Mouse (Mus musculus): ENCODE measurements around the gene Ints1. TPM values are rescaled to one million over a fixed set of nuclear protein-coding genes. Genes with fewer than 3 reads are reported as not detected.

Ints1 gene
- polyA plus RNA-seq, 1 experiment from 2014 or later = 25.6 TPM

- 70% methylated on average over 20 of the region's 20 CpGs for WGBS
Observed at GRCm38 (mm10) chr5:139812398-139813125, 37.1 kb upstream of the Ints1 start.

GRCm38 (mm10) chr5:139811677-139812397 lies 36.4 kb upstream of the Ints1 start:
- no peak overlapping the region for H3K4me2 ChIP-seq
- H3K9ac ChIP-seq (replicated peaks) = no peak overlapping the region
- H3K4me1 ChIP-seq = no peaks in the 10 kb centered on the region
- no peak overlapping the region for H3K4me3 ChIP-seq (replicated peaks)
- 77% methylated on average over 15 of the region's 15 CpGs for WGBS
- no peak for ATAC-seq (ENCODE audit: low FRiP score)
- H3K9me3 ChIP-seq (replicated peaks) = no peaks in the 10 kb centered on the region
- H3K36me3 ChIP-seq = no peaks in the 10 kb centered on the region
- H3K27ac ChIP-seq (replicated peaks) = no peak overlapping the region
- H3K27me3 ChIP-seq (replicated peaks) = peaks cover 35% of the 10 kb centered on the region

More at GRCm38 (mm10) chr5:139812398-139813125, 37.1 kb upstream of the Ints1 start:
- no peak for ATAC-seq (ENCODE audit: low FRiP score)
- no peaks in the 10 kb centered on the region for H3K36me3 ChIP-seq
- no peaks in the 10 kb centered on the region for H3K9me3 ChIP-seq (replicated peaks)
- no peak overlapping the region for H3K4me2 ChIP-seq
- peaks cover 35% of the 10 kb centered on the region for H3K27me3 ChIP-seq (replicated peaks)
- H3K9ac ChIP-seq (replicated peaks) = no peak overlapping the region
- H3K4me1 ChIP-seq = no peaks in the 10 kb centered on the region
- H3K4me3 ChIP-seq (replicated peaks) = no peak overlapping the region
- H3K27ac ChIP-seq (replicated peaks) = no peak overlapping the region

- no peak for ATAC-seq (ENCODE audit: low FRiP score)
- Histone ChIP-seq H3K27me3 (replicated peaks) (peaks cover 19% of the 10 kb centered on the region), H3K36me3 (no peaks in the 10 kb centered on the region), H3K4me2 (no peak overlapping the region), H3K9me3 (replicated peaks) (no peaks in the 10 kb centered on the region), H3K9ac (replicated peaks) (no peak overlapping the region), H3K4me1 (no peaks in the 10 kb centered on the region), H3K27ac (replicated peaks) (no peak overlapping the region), H3K4me3 (replicated peaks) (no peak overlapping the region)
- WGBS = 59% methylated on average over 4 of the region's 4 CpGs
Observed at GRCm38 (mm10) chr5:139809397-139809796, 33.9 kb upstream of the Ints1 start.

- Histone ChIP-seq H3K4me2 (no peak overlapping the region), H3K36me3 (peaks cover 3% of the 10 kb centered on the region), H3K4me1 (peaks cover 7% of the 10 kb centered on the region), H3K4me3 (replicated peaks) (no peak overlapping the region), H3K9ac (replicated peaks) (no peak overlapping the region), H3K27ac (replicated peaks) (no peak overlapping the region), H3K27me3 (replicated peaks) (no peaks in the 10 kb centered on the region), H3K9me3 (replicated peaks) (no peaks in the 10 kb centered on the region)
- WGBS = 93% methylated on average over 8 of the region's 8 CpGs
- ATAC-seq (ENCODE audit: low FRiP score) = no peak
Observed at GRCm38 (mm10) chr5:139805924-139806323, 30.4 kb upstream of the Ints1 start.

GRCm38 (mm10) chr5:139804573-139805111 lies 29.2 kb upstream of the Ints1 start:
- 93% methylated on average over 11 of the region's 11 CpGs for WGBS

GRCm38 (mm10) chr5:139804107-139804551 lies 28.7 kb upstream of the Ints1 start:
- WGBS = 3% methylated on average over 6 of the region's 6 CpGs
- Histone ChIP-seq H3K36me3 (peaks cover 14% of the 10 kb centered on the region), H3K4me3 (replicated peaks) (no peak overlapping the region), H3K4me1 (peaks cover 11% of the 10 kb centered on the region), H3K4me2 (0 out of 2 replicates have a peak overlapping the region, but pooled peaks have one; percentile 25), H3K9me3 (replicated peaks) (no peaks in the 10 kb centered on the region), H3K27me3 (replicated peaks) (no peaks in the 10 kb centered on the region), H3K9ac (replicated peaks) (no peak overlapping the region), H3K27ac (replicated peaks) (no peak overlapping the region)
- ATAC-seq (ENCODE audit: low FRiP score) = no peak

More at GRCm38 (mm10) chr5:139804573-139805111, 29.2 kb upstream of the Ints1 start:
- H3K27ac ChIP-seq (replicated peaks) = no peak overlapping the region
- H3K4me2 ChIP-seq = no peak overlapping the region
- ATAC-seq (ENCODE audit: low FRiP score) = no peak
- H3K9ac ChIP-seq (replicated peaks) = no peak overlapping the region
- no peak overlapping the region for H3K4me3 ChIP-seq (replicated peaks)
- H3K9me3 ChIP-seq (replicated peaks) = no peaks in the 10 kb centered on the region
- H3K4me1 ChIP-seq = peaks cover 7% of the 10 kb centered on the region
- H3K36me3 ChIP-seq = peaks cover 14% of the 10 kb centered on the region
- no peaks in the 10 kb centered on the region for H3K27me3 ChIP-seq (replicated peaks)

- 14% methylated on average over 12 of the region's 12 CpGs for WGBS
- no peak for ATAC-seq (ENCODE audit: low FRiP score)
- Histone ChIP-seq H3K4me3 (replicated peaks) (no peak overlapping the region), H3K4me1 (peaks cover 16% of the 10 kb centered on the region), H3K36me3 (peaks cover 14% of the 10 kb centered on the region), H3K27ac (replicated peaks) (no peak overlapping the region), H3K4me2 (peak overlapping the region; percentile 25; the same call in 1 of the 2 replicates), H3K27me3 (replicated peaks) (no peaks in the 10 kb centered on the region), H3K9me3 (replicated peaks) (no peaks in the 10 kb centered on the region), H3K9ac (replicated peaks) (no peak overlapping the region)
Observed at GRCm38 (mm10) chr5:139803601-139804102, 28.2 kb upstream of the Ints1 start.

- Histone ChIP-seq H3K9me3 (replicated peaks) (no peaks in the 10 kb centered on the region), H3K4me1 (peaks cover 21% of the 10 kb centered on the region), H3K27ac (replicated peaks) (no peak overlapping the region), H3K4me3 (replicated peaks) (no peak overlapping the region), H3K27me3 (replicated peaks) (no peaks in the 10 kb centered on the region), H3K36me3 (peaks cover 14% of the 10 kb centered on the region), H3K9ac (replicated peaks) (no peak overlapping the region), H3K4me2 (no peak overlapping the region)
- WGBS = 68% methylated on average over 8 of the region's 8 CpGs
- ATAC-seq (ENCODE audit: low FRiP score) = no peak
Observed at GRCm38 (mm10) chr5:139803165-139803564, 27.7 kb upstream of the Ints1 start.

GRCm38 (mm10) chr5:139801880-139802279 lies 26.4 kb upstream of the Ints1 start:
- H3K9ac ChIP-seq (replicated peaks) = no peak overlapping the region
- no peaks in the 10 kb centered on the region for H3K27me3 ChIP-seq (replicated peaks)
- no peak overlapping the region for H3K4me2 ChIP-seq
- no peak overlapping the region for H3K27ac ChIP-seq (replicated peaks)
- H3K9me3 ChIP-seq (replicated peaks) = no peaks in the 10 kb centered on the region
- H3K4me3 ChIP-seq (replicated peaks) = no peak overlapping the region
- H3K36me3 ChIP-seq = peaks cover 14% of the 10 kb centered on the region
- WGBS = 95% methylated on average over 10 of the region's 10 CpGs
- peaks cover 34% of the 10 kb centered on the region for H3K4me1 ChIP-seq
- ATAC-seq (ENCODE audit: low FRiP score) = no peak

GRCm38 (mm10) chr5:139801231-139801630 lies 25.8 kb upstream of the Ints1 start:
- peaks cover 14% of the 10 kb centered on the region for H3K36me3 ChIP-seq
- no peak for ATAC-seq (ENCODE audit: low FRiP score)
- no peaks in the 10 kb centered on the region for H3K27me3 ChIP-seq (replicated peaks)
- no peak overlapping the region for H3K9ac ChIP-seq (replicated peaks)
- H3K4me3 ChIP-seq (replicated peaks) = no peak overlapping the region
- no peak overlapping the region for H3K27ac ChIP-seq (replicated peaks)
- peaks cover 40% of the 10 kb centered on the region for H3K4me1 ChIP-seq
- H3K4me2 ChIP-seq = no peak overlapping the region
- no peaks in the 10 kb centered on the region for H3K9me3 ChIP-seq (replicated peaks)
- 96% methylated on average over 8 of the region's 8 CpGs for WGBS

GRCm38 (mm10) chr5:139799801-139800590 lies 24.5 kb upstream of the Ints1 start:
- Histone ChIP-seq H3K4me3 (replicated peaks) (no peak overlapping the region), H3K36me3 (peaks cover 14% of the 10 kb centered on the region), H3K9me3 (replicated peaks) (no peaks in the 10 kb centered on the region), H3K27me3 (replicated peaks) (no peaks in the 10 kb centered on the region), H3K4me2 (no peak overlapping the region), H3K27ac (replicated peaks) (no peak overlapping the region), H3K4me1 (peaks cover 51% of the 10 kb centered on the region), H3K9ac (replicated peaks) (no peak overlapping the region)
- WGBS = 91% methylated on average over 33 of the region's 33 CpGs
- ATAC-seq (ENCODE audit: low FRiP score) = no peak

Measured in neural tube, embryonic 15.5 days (tissue).